11 mouse cellular contexts compared by ENCODE assay signal in genomic region chr5:96921511-96921910, GRCm38 (mm10).
A peak's percentile ranks its signal among the peaks of the same experiment; 100 is the strongest.
DNase-seq lines count a peak whose midpoint lies in the region; ATAC-seq and TF ChIP-seq lines count a peak whose summit lies in the region.
"Had no signal": no experiment of that assay in that cellular context is flagged by ENCODE, and none has a peak within 500 bp of the region (broad histone marks: within the 10 kb centered on the region; RNA-seq: fewer than 3 reads in every experiment).

No protein-coding gene starts in this region.

- no peaks in the 10 kb centered on the region for H3K27me3 ChIP-seq in heart, embryonic 11.5 days (ENCODE audit: control insufficient read depth, insufficient read depth, low read length)
- no peaks in the 10 kb centered on the region for H3K27me3 ChIP-seq in lung, embryonic 14.5 days (ENCODE audit: insufficient read depth, low read length)
- no peaks in the 10 kb centered on the region for H3K27me3 ChIP-seq in liver, embryonic 14.5 days (ENCODE audit: control insufficient read depth, insufficient read depth, low read length)
- no peaks in the 10 kb centered on the region for H3K27me3 ChIP-seq in neural tube, embryonic 15.5 days (replicated peaks)
- H3K27me3 ChIP-seq: midbrain, embryonic 13.5 days had no signal

- peak overlapping the region; percentile 82 for H3K27ac ChIP-seq in heart, embryonic 11.5 days (ENCODE audit: low read depth, low read length)
- peak overlapping the region; percentile 76 for H3K27ac ChIP-seq in lung, embryonic 14.5 days (ENCODE audit: low read depth)
- peak overlapping the region; percentile 84 for H3K27ac ChIP-seq in brown adipose tissue, adult 24 weeks (replicated peaks; ENCODE audit: low read depth, low read length)
- peak overlapping the region; percentile 99 for H3K27ac ChIP-seq in liver, embryonic 14.5 days
- H3K27ac ChIP-seq in neural tube, embryonic 15.5 days (replicated peaks) = no peak overlapping the region
- H3K27ac ChIP-seq: midbrain, embryonic 13.5 days had no signal

- no peak for ATAC-seq in heart, embryonic 11.5 days (replicated peaks; ENCODE audit: insufficient number of reproducible peaks, low FRiP score, low TSS enrichment)
- no peak for ATAC-seq in lung, embryonic 14.5 days (ENCODE audit: insufficient read depth)
- no peak for ATAC-seq in liver, embryonic 14.5 days (ENCODE audit: insufficient read depth)
- ATAC-seq in neural tube, embryonic 15.5 days (ENCODE audit: low FRiP score) = no peak
- ATAC-seq: midbrain, embryonic 13.5 days had no signal

- H3K4me1 ChIP-seq in heart, embryonic 11.5 days (ENCODE audit: control insufficient read depth, insufficient read depth, low read length) = peaks cover 8% of the 10 kb centered on the region; the same call in 1 of the 2 replicates
- peaks cover 10% of the 10 kb centered on the region for H3K4me1 ChIP-seq in lung, embryonic 14.5 days (ENCODE audit: insufficient read depth)
- peaks cover 16% of the 10 kb centered on the region; the same call in 1 of the 2 replicates for H3K4me1 ChIP-seq in brown adipose tissue, adult 24 weeks (ENCODE audit: control insufficient read depth, insufficient read depth, insufficient read length, low read length)
- peaks cover 76 to 86% of the 10 kb centered on the region in 2 experiments for H3K4me1 ChIP-seq in liver, embryonic 14.5 days (replicated peaks; ENCODE audit: control insufficient read depth in 2 of 2, insufficient read depth in 2 of 2, low read length in 1 of 2)
- H3K4me1 ChIP-seq in neural tube, embryonic 15.5 days = peaks cover 17% of the 10 kb centered on the region

- H3K4me2 ChIP-seq in heart, embryonic 11.5 days = peak overlapping the region; percentile 41
- peak overlapping the region; percentile 43 for H3K4me2 ChIP-seq in lung, embryonic 14.5 days
- peak overlapping the region; percentile 58 for H3K4me2 ChIP-seq in liver, embryonic 14.5 days (ENCODE audit: low read depth)
- H3K4me2 ChIP-seq in neural tube, embryonic 15.5 days = no peak overlapping the region
- H3K4me2 ChIP-seq: midbrain, embryonic 13.5 days had no signal

- TF ChIP-seq EP300 in liver, embryonic 14.5 days (IDR thresholded peaks at IDR 0.05; ENCODE audit: low read depth) = no peak

- no peak overlapping the region; the same call in 1 of the 2 replicates for H3K9ac ChIP-seq in heart, embryonic 11.5 days (ENCODE audit: low read depth, low read length)
- 0 out of 2 replicates have a peak overlapping the region, but pooled peaks have one; percentile 39 for H3K9ac ChIP-seq in lung, embryonic 14.5 days
- peak overlapping the region; percentile 80 for H3K9ac ChIP-seq in liver, embryonic 14.5 days (replicated peaks)
- H3K9ac ChIP-seq in neural tube, embryonic 15.5 days (replicated peaks) = no peak overlapping the region
- H3K9ac ChIP-seq: midbrain, embryonic 13.5 days had no signal

- WGBS in heart, embryonic 11.5 days (ENCODE audit: insufficient replicate concordance) = 52% methylated on average over 6 of the region's 6 CpGs
- WGBS in lung, embryonic 14.5 days = 57% methylated on average over 6 of the region's 6 CpGs
- WGBS in liver, embryonic 14.5 days (ENCODE audit: insufficient replicate concordance) = 8% methylated on average over 6 of the region's 6 CpGs
- WGBS in neural tube, embryonic 15.5 days = 82% methylated on average over 6 of the region's 6 CpGs

- H3K9me3 ChIP-seq in heart, embryonic 11.5 days (replicated peaks; ENCODE audit: control insufficient read depth, low read length) = no peaks in the 10 kb centered on the region
- no peaks in the 10 kb centered on the region for H3K9me3 ChIP-seq in lung, embryonic 14.5 days (ENCODE audit: low read depth, low read length)
- no peaks in the 10 kb centered on the region for H3K9me3 ChIP-seq in liver, embryonic 14.5 days (ENCODE audit: control insufficient read depth, low read length)
- H3K9me3 ChIP-seq in neural tube, embryonic 15.5 days (replicated peaks) = no peaks in the 10 kb centered on the region
- H3K9me3 ChIP-seq: midbrain, embryonic 13.5 days had no signal

- no peaks in the 10 kb centered on the region for H3K36me3 ChIP-seq in heart, embryonic 11.5 days (ENCODE audit: control insufficient read depth, insufficient read depth, low read length)
- no peaks in the 10 kb centered on the region for H3K36me3 ChIP-seq in lung, embryonic 14.5 days (ENCODE audit: insufficient read depth)
- no peaks in the 10 kb centered on the region for H3K36me3 ChIP-seq in liver, embryonic 14.5 days (replicated peaks; ENCODE audit: control insufficient read depth, insufficient read depth, low read depth)
- no peaks in the 10 kb centered on the region for H3K36me3 ChIP-seq in neural tube, embryonic 15.5 days
- H3K36me3 ChIP-seq: midbrain, embryonic 13.5 days had no signal

- no peak for TF ChIP-seq CTCF in lung, embryonic 14.5 days (IDR thresholded peaks at IDR 0.05; ENCODE audit: low read depth)
- no peak for TF ChIP-seq CTCF in liver, embryonic 14.5 days (IDR thresholded peaks at IDR 0.05; ENCODE audit: low read depth)

- no peak overlapping the region for H3K4me3 ChIP-seq in heart, embryonic 11.5 days (ENCODE audit: low read depth, low read length)
- H3K4me3 ChIP-seq in lung, embryonic 14.5 days (ENCODE audit: low read depth, low read length) = no peak overlapping the region
- H3K4me3 ChIP-seq in brown adipose tissue, adult 24 weeks (ENCODE audit: insufficient read depth, low read depth, low read length) = no peak overlapping the region
- peak overlapping the region in 1 of 2 experiments; percentile 11; a peak in 1 of 4 replicates for H3K4me3 ChIP-seq in liver, embryonic 14.5 days (ENCODE audit: insufficient read depth in 1 of 2, low read depth in 2 of 2, low read length in 2 of 2)
- no peak overlapping the region for H3K4me3 ChIP-seq in neural tube, embryonic 15.5 days (replicated peaks)
- H3K4me3 ChIP-seq: midbrain, embryonic 13.5 days had no signal

- intact Hi-C loops in heart, postnatal 14 days (cut with DNase I) = loop anchor here (5.0 kb wide), 1 partner anchor 76 kb away; the partner anchor contains the start of gene Bmp2k

- no peak for DNase-seq in heart, postnatal 14 days
- no peak for DNase-seq in lung, embryonic 14.5 days
- no peak for DNase-seq in lung, postnatal 14 days
- no peak for DNase-seq in liver, embryonic 14.5 days (ENCODE audit: low read depth in 3 of 3, low spot score in 3 of 3)
- no peak for DNase-seq in spleen, postnatal 14 days (ENCODE audit: low spot score in 2 of 2)
- DNase-seq: cerebellum, postnatal 36 days; thymus, adult 2 months had no signal

Comparison
In these comparisons a context has a peak if more than half of its experiments do, and no peak if none do; other contexts are left out.
1. H3K9ac ChIP-seq: peak in lung, embryonic 14.5 days (single experiment) and liver, embryonic 14.5 days (single experiment); none in heart, embryonic 11.5 days (single experiment) and neural tube, embryonic 15.5 days (single experiment).